Mouse (Mus musculus) C2C12 (cell line): Measurements from ENCODE around the gene Plxna4. TPM values are rescaled to one million over a fixed set of nuclear protein-coding genes. Genes with fewer than 3 reads are reported as not detected.

Experiments used
- H3K27me3 ChIP-seq: one replicate; pipeline ENCODE4 v1.6.1; 2011; ENCODE audit not compliant: control insufficient read depth, insufficient read depth, insufficient read length
- H3K36me3 ChIP-seq: one replicate; pipeline ENCODE4 v1.6.1; 2011; ENCODE audit not compliant: control insufficient read depth, insufficient read depth
- H3K4me3 ChIP-seq: one replicate; pipeline ENCODE4 v1.5.1; 2011; ENCODE audit warnings: mild to moderate bottlenecking, control low read depth; ENCODE audit not compliant: poor library complexity, insufficient read depth, severe bottlenecking
- H3K79me2 ChIP-seq: one replicate; pipeline ENCODE4 v1.6.1; 2011; ENCODE audit not compliant: control insufficient read depth, insufficient read depth
- H3K79me3 ChIP-seq: one replicate; pipeline ENCODE4 v1.6.1; 2011; ENCODE audit warnings: low read depth, control low read depth
- H3ac ChIP-seq: one replicate; pipeline ENCODE3; 2011; ENCODE audit warnings: low read depth; ENCODE audit not compliant: control insufficient read depth, insufficient read length
- CEBPB ChIP-seq: IDR thresholded peaks from one replicate; pipeline ENCODE4 v1.6.1; 2011; ENCODE audit warnings: low read depth, mild to moderate bottlenecking, control low read depth, moderate library complexity
- CTCF ChIP-seq: IDR thresholded peaks from one replicate; pipeline ENCODE4 v1.5.1; 2011; ENCODE audit not compliant: control insufficient read depth, insufficient read depth, insufficient read length
- FOSL1 ChIP-seq: IDR thresholded peaks from one replicate; pipeline ENCODE4 v1.8.0; 2011; ENCODE audit warnings: mild to moderate bottlenecking, low read length; ENCODE audit not compliant: poor library complexity, insufficient read depth, severe bottlenecking
- MAX ChIP-seq: IDR thresholded peaks from one replicate; pipeline ENCODE4 v1.6.1; 2011; ENCODE audit warnings: mild to moderate bottlenecking, control low read depth
- MYOD1 ChIP-seq: IDR thresholded peaks from one replicate; pipeline ENCODE4 v1.6.1; 2011; ENCODE audit warnings: low read depth; ENCODE audit not compliant: control insufficient read depth, insufficient read length
- MYOG ChIP-seq: IDR thresholded peaks from one replicate; pipeline ENCODE4 v1.6.1; 2011; ENCODE audit not compliant: control insufficient read depth, insufficient read length; ENCODE audit errors: extremely low read depth
- USF1 ChIP-seq: IDR thresholded peaks from one replicate; pipeline ENCODE4 v1.6.1; 2011; ENCODE audit warnings: low read depth, mild to moderate bottlenecking, control low read depth, moderate library complexity
- polyA plus RNA-seq: library from polyadenylated mRNA; unstranded; fragments of >200 nt; fragmentation: generic; extraction: Trizol; gene quantifications from one replicate; pipeline ENCODE4 v1.2.1, GENCODE M21; 2012; ENCODE audit warnings: missing spikeins

Gene Plxna4
- polyA plus RNA-seq, 1 experiment, result 0.19 TPM

DNA sequence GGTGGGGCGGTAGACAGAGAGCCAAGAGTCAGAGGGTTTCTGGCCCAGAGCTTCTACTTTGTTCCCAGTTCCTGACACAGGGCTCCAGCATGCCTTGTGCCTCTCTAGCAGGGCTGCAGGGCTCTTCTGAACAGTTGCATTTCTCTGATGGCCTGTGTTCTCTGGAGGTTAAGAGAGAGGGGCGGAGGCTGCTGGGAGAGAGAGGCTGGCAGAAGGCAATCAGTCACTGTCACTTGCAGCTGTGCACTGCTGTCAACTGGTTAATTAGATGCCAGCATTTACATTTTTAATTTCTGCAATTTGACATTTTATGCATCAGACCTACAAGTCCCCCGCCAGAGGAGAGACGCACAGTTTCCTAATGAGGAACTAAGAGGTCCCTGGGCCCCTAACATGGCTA, 434.8 kb downstream of the Plxna4 start:
- Histone ChIP-seq H3K4me3 (no peak overlapping the region), H3K79me3 (no peaks in the 10 kb centered on the region), H3K36me3 (no peaks in the 10 kb centered on the region), H3K27me3 (no peaks in the 10 kb centered on the region), H3ac (no peak overlapping the region), H3K79me2 (no peaks in the 10 kb centered on the region)
- TF ChIP-seq MYOG (no peak), MAX (no peak), USF1 (no peak), CEBPB (no peak), FOSL1 (no peak), MYOD1 (no peak)

DNA sequence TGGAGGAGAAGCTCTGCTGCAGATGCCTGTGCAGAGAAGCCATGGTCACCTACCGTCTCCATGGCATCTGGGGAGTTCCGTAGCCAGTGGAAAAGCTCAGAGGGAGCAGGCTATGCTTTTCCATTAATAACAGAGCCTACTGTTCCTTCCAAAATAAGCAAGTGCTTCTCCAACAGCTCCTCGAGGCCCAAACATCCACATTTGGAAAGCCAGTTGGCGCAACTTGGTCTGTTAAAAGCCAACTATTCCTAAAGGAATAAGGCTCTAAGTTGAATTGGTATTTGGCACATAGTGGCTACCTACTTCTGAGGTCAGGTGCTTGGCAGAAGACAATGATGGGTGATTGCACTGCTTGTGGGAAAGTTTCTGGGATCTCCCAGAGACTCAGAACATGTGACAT, 437.2 kb downstream of the Plxna4 start:
- H3K27me3 ChIP-seq, result no peaks in the 10 kb centered on the region
- H3K4me3 ChIP-seq, result no peak overlapping the region
- H3K36me3 ChIP-seq, result no peaks in the 10 kb centered on the region
- H3ac ChIP-seq, result no peak overlapping the region
- H3K79me2 ChIP-seq, result no peaks in the 10 kb centered on the region
- H3K79me3 ChIP-seq, result no peaks in the 10 kb centered on the region
- TF ChIP-seq MYOG (no peak), USF1 (no peak), FOSL1 (no peak), MAX (no peak), CTCF (no peak), MYOD1 (no peak), CEBPB (no peak)

DNA sequence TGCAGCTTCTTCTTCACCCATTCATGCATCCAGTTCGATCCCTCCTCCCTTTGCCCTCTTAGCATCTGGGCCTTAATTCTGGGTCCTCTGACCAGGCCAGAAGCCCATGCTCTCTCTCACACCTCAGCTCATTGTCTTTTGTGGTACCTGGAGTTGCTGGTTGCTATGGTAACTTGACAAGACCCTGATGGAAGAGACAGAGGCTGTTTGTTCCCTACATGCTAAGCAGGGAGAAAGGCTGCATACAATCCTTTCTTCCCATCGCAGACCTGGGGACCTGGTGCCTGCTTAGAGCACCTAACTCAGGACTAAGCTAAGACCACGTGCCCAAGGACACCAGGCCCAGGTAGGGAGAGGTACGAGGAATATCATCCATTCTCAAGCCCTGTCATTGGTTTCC, 443.2 kb downstream of the Plxna4 start:
- TF ChIP-seq MYOG (no peak), FOSL1 (no peak), MAX (no peak), USF1 (no peak), CEBPB (no peak), CTCF (no peak), MYOD1 (no peak)
- H3K79me2 ChIP-seq, result no peaks in the 10 kb centered on the region
- H3K4me3 ChIP-seq, result no peak overlapping the region
- H3ac ChIP-seq, result no peak overlapping the region
- H3K79me3 ChIP-seq, result no peaks in the 10 kb centered on the region
- no peaks in the 10 kb centered on the region for H3K27me3 ChIP-seq
- H3K36me3 ChIP-seq, result no peaks in the 10 kb centered on the region

DNA sequence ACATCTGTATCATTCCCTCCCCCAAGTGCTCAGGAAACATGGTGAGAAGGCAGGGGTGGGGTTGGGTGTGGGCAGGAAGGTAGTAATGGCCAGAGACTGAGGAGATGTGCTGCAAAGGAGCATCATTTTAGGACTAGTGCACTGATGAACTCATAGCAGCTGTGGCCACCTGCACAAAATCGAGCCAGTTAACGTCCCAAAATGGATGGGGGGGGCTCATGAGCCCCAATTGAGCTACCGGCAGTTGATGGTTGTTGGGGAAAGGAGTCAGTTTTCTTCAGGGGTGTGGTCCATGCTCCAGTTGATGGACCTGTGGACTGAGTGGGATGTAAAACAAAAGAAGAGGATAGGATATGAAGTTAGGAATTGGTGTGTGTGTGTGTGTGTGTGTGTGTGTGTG, 448.5 kb downstream of the Plxna4 start:
- no peak overlapping the region for H3K4me3 ChIP-seq

DNA sequence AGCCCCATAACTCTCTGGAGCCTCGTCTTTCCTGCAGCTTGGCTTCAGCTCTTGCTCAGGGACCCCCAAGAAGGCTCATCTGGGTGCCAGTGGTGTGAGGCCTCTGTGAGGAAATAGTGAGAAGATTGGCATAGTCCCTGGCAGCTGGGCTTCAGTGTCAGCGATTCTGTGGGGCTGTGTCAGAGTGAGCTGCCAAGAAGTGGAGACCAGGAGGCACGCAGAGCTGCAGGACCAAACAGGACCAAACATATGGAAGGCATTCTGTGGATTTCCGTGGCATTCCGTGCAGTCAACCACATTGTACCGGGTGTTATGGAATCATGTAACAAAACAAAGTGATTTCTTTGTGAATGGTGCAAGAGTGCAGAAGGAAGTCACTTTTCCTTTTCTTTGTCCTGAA, 461.1 kb downstream of the Plxna4 start:
- Histone ChIP-seq H3K36me3 (no peaks in the 10 kb centered on the region), H3K79me2 (no peaks in the 10 kb centered on the region), H3K4me3 (no peak overlapping the region), H3K27me3 (no peaks in the 10 kb centered on the region), H3K79me3 (no peaks in the 10 kb centered on the region), H3ac (no peak overlapping the region)
- TF ChIP-seq MYOD1 (no peak), CEBPB (no peak), FOSL1 (no peak), USF1 (no peak), MYOG (no peak), MAX (no peak), CTCF (no peak)

More for the DNA sequence above, 448.5 kb downstream of the Plxna4 start:
- no peaks in the 10 kb centered on the region for H3K27me3 ChIP-seq
- no peak overlapping the region for H3ac ChIP-seq
- H3K79me2 ChIP-seq, result no peaks in the 10 kb centered on the region
- H3K79me3 ChIP-seq, result no peaks in the 10 kb centered on the region
- TF ChIP-seq CEBPB (no peak), CTCF (no peak), MAX (no peak), MYOD1 (no peak)
- no peaks in the 10 kb centered on the region for H3K36me3 ChIP-seq

DNA sequence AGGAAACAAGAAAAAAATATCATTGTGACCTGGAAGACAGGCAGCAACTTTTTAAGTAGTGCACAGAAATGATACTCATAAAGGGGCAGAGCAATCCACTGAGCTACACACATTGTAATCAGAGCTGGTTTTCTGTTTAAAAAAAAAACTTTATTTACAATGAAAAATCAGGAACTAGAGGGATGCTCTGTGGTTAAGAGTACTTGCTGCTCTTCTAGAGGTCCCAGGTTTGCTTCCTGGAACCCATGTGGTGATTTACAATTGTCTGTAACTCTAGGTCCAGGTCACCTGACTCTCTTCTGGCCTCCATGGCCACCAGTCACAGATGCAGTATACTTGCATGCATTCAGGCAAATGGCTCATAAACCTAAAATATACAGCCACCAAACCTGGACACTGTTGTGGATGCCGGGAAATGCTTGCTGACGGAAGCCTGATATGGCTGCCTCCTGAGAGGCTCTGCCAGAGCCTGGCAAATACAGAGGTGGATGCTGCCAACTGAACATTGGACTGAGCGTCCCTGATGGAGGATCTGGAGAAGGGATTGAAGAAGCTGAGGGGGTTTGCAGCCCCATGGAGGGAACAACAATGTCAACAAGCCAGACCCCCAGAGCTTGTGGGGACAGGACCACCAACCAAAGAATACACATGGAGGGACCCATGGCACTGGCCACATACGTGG, 465.3 kb downstream of the Plxna4 start:
- Histone ChIP-seq H3K79me2 (no peaks in the 10 kb centered on the region), H3ac (no peak overlapping the region), H3K79me3 (no peaks in the 10 kb centered on the region), H3K4me3 (no peak overlapping the region), H3K27me3 (no peaks in the 10 kb centered on the region), H3K36me3 (no peaks in the 10 kb centered on the region)
- TF ChIP-seq USF1 (no peak), MYOG (no peak)
